Mouse (Mus musculus): ENCODE results near the gene Ghdc.

Ghdc gene

GRCm38 (mm10) chr11:100741348-100741747 lies 29.4 kb downstream of the Ghdc start:
- DNase-seq = peak; percentile 85

- no peak for DNase-seq
Measured at GRCm38 (mm10) chr11:100738749-100739148, 32.0 kb downstream of the Ghdc start.

GRCm38 (mm10) chr11:100738066-100738604 lies 32.6 kb downstream of the Ghdc start, which contains the start of gene Rab5c:
Gene Rab5c (minus strand): TSS chr11:100738215.
- DNase-seq = peak; percentile 99

GRCm38 (mm10) chr11:100737105-100737733 lies 33.5 kb downstream of the Ghdc start:
- peak; percentile 50 for DNase-seq

- no peak for DNase-seq
Measured at GRCm38 (mm10) chr11:100736746-100737080, 34.0 kb downstream of the Ghdc start.

- DNase-seq = no peak
Measured at GRCm38 (mm10) chr11:100735954-100736745, 34.6 kb downstream of the Ghdc start.

- no peak for DNase-seq
Measured at GRCm38 (mm10) chr11:100735134-100735865, 35.5 kb downstream of the Ghdc start.

- DNase-seq = peak; percentile 68
Measured at GRCm38 (mm10) chr11:100730477-100731205, 40.1 kb downstream of the Ghdc start.

- DNase-seq = no peak
Measured at GRCm38 (mm10) chr11:100729976-100730375, 40.8 kb downstream of the Ghdc start.

- DNase-seq = no peak
Measured at GRCm38 (mm10) chr11:100728601-100729000, 42.2 kb downstream of the Ghdc start.

GRCm38 (mm10) chr11:100727201-100727600 lies 43.6 kb downstream of the Ghdc start:
- peak; percentile 71 for DNase-seq

- peak; percentile 49 for DNase-seq
Measured at GRCm38 (mm10) chr11:100724919-100725512, 45.7 kb downstream of the Ghdc start.

GRCm38 (mm10) chr11:100722493-100723028 lies 48.2 kb downstream of the Ghdc start:
- peak; percentile 67 for DNase-seq

- DNase-seq = peak; percentile 82
Measured at GRCm38 (mm10) chr11:100721776-100722492, 48.8 kb downstream of the Ghdc start.

GRCm38 (mm10) chr11:100721254-100721653 lies 49.5 kb downstream of the Ghdc start:
- DNase-seq = no peak

- DNase-seq = no peak
Measured at GRCm38 (mm10) chr11:100720345-100720744, 50.4 kb downstream of the Ghdc start.

- no peak for DNase-seq
Measured at GRCm38 (mm10) chr11:100719893-100720292, 50.9 kb downstream of the Ghdc start.

- no peak for DNase-seq
Measured at GRCm38 (mm10) chr11:100719312-100719711, 51.4 kb downstream of the Ghdc start.

GRCm38 (mm10) chr11:100718866-100719265 lies 51.9 kb downstream of the Ghdc start:
- peak; percentile 73 for DNase-seq

- no peak for DNase-seq
Measured at GRCm38 (mm10) chr11:100718462-100718861, 52.3 kb downstream of the Ghdc start.

- no peak for DNase-seq
Measured at GRCm38 (mm10) chr11:100716649-100717048, 54.1 kb downstream of the Ghdc start.
